Mouse (Mus musculus): ENCODE data around the gene Arhgef3. TPM values are rescaled to one million over a fixed set of nuclear protein-coding genes. Genes with fewer than 3 reads are reported as not detected.

Gene Arhgef3
- polyA plus RNA-seq, 1 experiment: 17.3 TPM

- TF ChIP-seq POLR2A (IDR thresholded peaks at IDR 0.05; ENCODE audit: low read depth, low read length) (no peak), CTCF (conservative IDR thresholded peaks at IDR 0.05; ENCODE audit: insufficient read depth, insufficient read length, low read depth, low read length) (no peak)
- Histone ChIP-seq H3K27me3 (replicated peaks; ENCODE audit: control insufficient read depth, insufficient read depth, low read length) (no peaks in the 10 kb centered on the region), H3K4me1 (ENCODE audit: control insufficient read depth, insufficient read depth, low read length) (peaks cover 15% of the 10 kb centered on the region), H3K36me3 (ENCODE audit: control insufficient read depth, insufficient read depth, low read length) (no peaks in the 10 kb centered on the region), H3K4me3 (ENCODE audit: insufficient read depth, low read depth, low read length) (peak overlapping the region; percentile 85), H3K27ac (ENCODE audit: insufficient read depth, low read depth, low read length) (peak overlapping the region; percentile 62; the same call in 1 of the 2 replicates)
- WGBS: 8% methylated on average over 11 of the region's 11 CpGs
- peak; percentile 58 for DNase-seq
Observed at GRCm38 (mm10) chr14:27115275-27115660, 569 bp downstream of the Arhgef3 start.

GRCm38 (mm10) chr14:27115991-27116390 is 1.3 kb downstream of the Arhgef3 start:
- Histone ChIP-seq H3K4me1 (ENCODE audit: control insufficient read depth, insufficient read depth, low read length) (peaks cover 18% of the 10 kb centered on the region), H3K4me3 (ENCODE audit: insufficient read depth, low read depth, low read length) (peak overlapping the region; percentile 24), H3K36me3 (ENCODE audit: control insufficient read depth, insufficient read depth, low read length) (no peaks in the 10 kb centered on the region), H3K27me3 (replicated peaks; ENCODE audit: control insufficient read depth, insufficient read depth, low read length) (no peaks in the 10 kb centered on the region), H3K27ac (ENCODE audit: insufficient read depth, low read depth, low read length) (no peak overlapping the region)
- 50% methylated on average over 6 of the region's 6 CpGs for WGBS
- DNase-seq: peak; percentile 60
- no peak for TF ChIP-seq POLR2A (IDR thresholded peaks at IDR 0.05; ENCODE audit: low read depth, low read length)
- no peak for TF ChIP-seq CTCF (conservative IDR thresholded peaks at IDR 0.05; ENCODE audit: insufficient read depth, insufficient read length, low read depth, low read length)

GRCm38 (mm10) chr14:27116577-27117165 is 2.0 kb downstream of the Arhgef3 start:
- Histone ChIP-seq H3K4me1 (ENCODE audit: control insufficient read depth, insufficient read depth, low read length) (peaks cover 18% of the 10 kb centered on the region), H3K27ac (ENCODE audit: insufficient read depth, low read depth, low read length) (no peak overlapping the region), H3K4me3 (ENCODE audit: insufficient read depth, low read depth, low read length) (no peak overlapping the region), H3K27me3 (replicated peaks; ENCODE audit: control insufficient read depth, insufficient read depth, low read length) (no peaks in the 10 kb centered on the region), H3K36me3 (ENCODE audit: control insufficient read depth, insufficient read depth, low read length) (no peaks in the 10 kb centered on the region)
- TF ChIP-seq CTCF (conservative IDR thresholded peaks at IDR 0.05; ENCODE audit: insufficient read depth, insufficient read length, low read depth, low read length): no peak
- TF ChIP-seq POLR2A (IDR thresholded peaks at IDR 0.05; ENCODE audit: low read depth, low read length): no peak
- no peak for DNase-seq
- 78% methylated on average over 4 of the region's 4 CpGs for WGBS

GRCm38 (mm10) chr14:27118546-27118945 is 3.8 kb downstream of the Arhgef3 start:
- DNase-seq: peak; percentile 87
- Histone ChIP-seq H3K36me3 (ENCODE audit: control insufficient read depth, insufficient read depth, low read length) (no peaks in the 10 kb centered on the region), H3K4me1 (ENCODE audit: control insufficient read depth, insufficient read depth, low read length) (peaks cover 21% of the 10 kb centered on the region), H3K27me3 (replicated peaks; ENCODE audit: control insufficient read depth, insufficient read depth, low read length) (no peaks in the 10 kb centered on the region), H3K27ac (ENCODE audit: insufficient read depth, low read depth, low read length) (peak overlapping the region; percentile 72), H3K4me3 (ENCODE audit: insufficient read depth, low read depth, low read length) (no peak overlapping the region)
- TF ChIP-seq CTCF (conservative IDR thresholded peaks at IDR 0.05; ENCODE audit: insufficient read depth, insufficient read length, low read depth, low read length): no peak
- no peak for TF ChIP-seq POLR2A (IDR thresholded peaks at IDR 0.05; ENCODE audit: low read depth, low read length)
- 45% methylated on average over 5 of the region's 5 CpGs for WGBS

GRCm38 (mm10) chr14:27122646-27123045 is 7.9 kb downstream of the Arhgef3 start:
- DNase-seq: no peak
- TF ChIP-seq CTCF (conservative IDR thresholded peaks at IDR 0.05; ENCODE audit: insufficient read depth, insufficient read length, low read depth, low read length): no peak
- TF ChIP-seq POLR2A (IDR thresholded peaks at IDR 0.05; ENCODE audit: low read depth, low read length): no peak
- H3K4me1 ChIP-seq (ENCODE audit: control insufficient read depth, insufficient read depth, low read length): peaks cover 12% of the 10 kb centered on the region
- no peaks in the 10 kb centered on the region for H3K36me3 ChIP-seq (ENCODE audit: control insufficient read depth, insufficient read depth, low read length)
- WGBS: 89% methylated on average over 3 of the region's 3 CpGs
- H3K27me3 ChIP-seq (replicated peaks; ENCODE audit: control insufficient read depth, insufficient read depth, low read length): no peaks in the 10 kb centered on the region
- no peak overlapping the region for H3K27ac ChIP-seq (ENCODE audit: insufficient read depth, low read depth, low read length)
- H3K4me3 ChIP-seq (ENCODE audit: insufficient read depth, low read depth, low read length): no peak overlapping the region

- peak; percentile 48 for DNase-seq
- Histone ChIP-seq H3K4me3 (ENCODE audit: insufficient read depth, low read depth, low read length) (no peak overlapping the region), H3K27me3 (replicated peaks; ENCODE audit: control insufficient read depth, insufficient read depth, low read length) (no peaks in the 10 kb centered on the region), H3K27ac (ENCODE audit: insufficient read depth, low read depth, low read length) (no peak overlapping the region; the same call in 1 of the 2 replicates), H3K4me1 (ENCODE audit: control insufficient read depth, insufficient read depth, low read length) (peaks cover 12% of the 10 kb centered on the region), H3K36me3 (ENCODE audit: control insufficient read depth, insufficient read depth, low read length) (no peaks in the 10 kb centered on the region)
- WGBS: 29% methylated on average over 8 of the region's 8 CpGs
- TF ChIP-seq CTCF (conservative IDR thresholded peaks at IDR 0.05; ENCODE audit: insufficient read depth, insufficient read length, low read depth, low read length): no peak
- TF ChIP-seq POLR2A (IDR thresholded peaks at IDR 0.05; ENCODE audit: low read depth, low read length): no peak
Observed at GRCm38 (mm10) chr14:27123543-27123942, 8.8 kb downstream of the Arhgef3 start.

- H3K4me1 ChIP-seq (ENCODE audit: control insufficient read depth, insufficient read depth, low read length): peaks cover 3% of the 10 kb centered on the region; the same call in 1 of the 2 replicates
- TF ChIP-seq CTCF (conservative IDR thresholded peaks at IDR 0.05; ENCODE audit: insufficient read depth, insufficient read length, low read depth, low read length) (no peak), POLR2A (IDR thresholded peaks at IDR 0.05; ENCODE audit: low read depth, low read length) (no peak)
- no peaks in the 10 kb centered on the region for H3K36me3 ChIP-seq (ENCODE audit: control insufficient read depth, insufficient read depth, low read length)
- DNase-seq: peak; percentile 83
- H3K27ac ChIP-seq (ENCODE audit: insufficient read depth, low read depth, low read length): no peak overlapping the region
- no peak overlapping the region for H3K4me3 ChIP-seq (ENCODE audit: insufficient read depth, low read depth, low read length)
- H3K27me3 ChIP-seq (replicated peaks; ENCODE audit: control insufficient read depth, insufficient read depth, low read length): no peaks in the 10 kb centered on the region
- WGBS: 69% methylated on average over 3 of the region's 3 CpGs
Observed at GRCm38 (mm10) chr14:27130031-27130430, 15.3 kb downstream of the Arhgef3 start.
